Mouse (Mus musculus) right cerebral cortex, postnatal 10 days (tissue): ENCODE results near the gene Rcan2.
"Not testable (repeated sequence)": the region's sequence is repeated elsewhere in the genome, so short reads cannot be mapped to it uniquely, and the experiment has no call there.

ENCODE experiments used
- DNase-seq, 2 experiments: peaks; one replicate each; pipeline ENCODE4 v3.0.0; 2021; ENCODE audit warnings: low spot score in 2 of 2

The Rcan2 gene

DNA sequence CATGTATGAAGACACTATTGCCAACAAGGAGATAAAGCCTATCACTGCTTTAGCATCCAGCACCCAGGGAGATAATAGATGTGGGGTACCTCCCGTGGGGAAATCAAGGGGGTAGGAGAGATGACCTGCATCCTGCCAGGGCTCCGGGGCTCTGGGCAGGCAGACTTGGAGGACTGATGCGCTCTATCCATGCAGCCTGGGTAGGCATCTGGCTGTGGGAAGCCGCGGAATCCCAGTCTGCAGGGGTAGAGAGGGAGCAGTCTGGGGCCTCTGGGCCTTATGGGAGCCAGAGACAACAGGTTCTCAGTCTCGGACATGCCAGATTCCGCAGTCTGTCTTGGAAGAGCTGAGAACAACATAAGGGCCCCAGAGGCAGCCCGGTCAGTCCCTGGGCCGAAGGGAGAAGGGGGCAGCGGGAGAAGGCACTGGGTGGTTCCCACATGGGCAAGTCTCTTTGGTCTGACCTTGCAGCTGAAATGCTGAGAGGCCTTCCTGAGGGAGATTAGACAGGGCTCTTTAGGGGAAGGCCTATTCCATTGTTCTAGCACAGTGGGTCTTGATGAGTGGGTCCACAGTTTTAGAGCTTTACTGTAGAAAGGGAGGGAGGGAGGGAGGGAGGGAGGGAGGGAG lies 23.7 kb downstream of the Rcan2 start:
- DNase-seq, result no peak

DNA sequence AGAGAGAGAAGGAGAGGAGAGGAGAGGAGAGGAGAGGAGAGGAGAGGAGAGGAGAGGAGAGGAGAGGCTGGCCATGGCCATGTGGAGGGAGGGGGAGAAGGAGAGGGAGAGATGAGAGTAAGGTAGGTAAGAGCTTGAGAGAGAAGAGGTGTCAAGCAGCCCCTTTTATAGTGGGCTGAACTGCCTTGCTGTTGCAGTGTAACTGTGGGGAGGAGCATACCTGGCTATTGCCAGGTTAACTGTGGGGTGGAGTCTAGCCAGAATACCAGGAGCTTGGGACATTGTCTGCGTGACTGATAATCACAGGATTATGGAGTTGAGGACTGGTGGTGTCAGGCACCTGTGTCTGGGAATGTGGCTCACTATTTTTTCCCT lies 24.2 kb downstream of the Rcan2 start:
- not testable (repeated sequence) for DNase-seq

DNA sequence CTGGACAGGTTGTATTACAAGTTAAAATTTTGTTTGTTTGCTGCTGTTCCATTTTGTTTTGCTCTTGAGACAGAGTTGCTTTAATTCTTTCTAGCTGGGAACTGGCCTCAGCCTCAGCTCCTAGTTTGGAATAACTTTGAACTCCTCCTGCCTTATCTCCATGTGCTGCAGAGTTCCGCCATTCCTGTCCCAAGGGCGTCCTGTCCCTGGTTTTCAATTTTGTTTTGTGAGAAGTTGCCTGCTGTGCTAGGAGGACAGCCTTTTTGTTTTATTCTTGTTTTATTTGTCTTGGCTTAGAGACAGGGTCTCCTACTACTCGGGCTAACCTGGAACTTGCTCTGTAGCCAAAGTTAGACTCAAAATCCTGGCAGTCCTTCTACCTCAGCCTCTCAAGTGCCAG lies 26.1 kb downstream of the Rcan2 start:
- DNase-seq, result no peak

DNA sequence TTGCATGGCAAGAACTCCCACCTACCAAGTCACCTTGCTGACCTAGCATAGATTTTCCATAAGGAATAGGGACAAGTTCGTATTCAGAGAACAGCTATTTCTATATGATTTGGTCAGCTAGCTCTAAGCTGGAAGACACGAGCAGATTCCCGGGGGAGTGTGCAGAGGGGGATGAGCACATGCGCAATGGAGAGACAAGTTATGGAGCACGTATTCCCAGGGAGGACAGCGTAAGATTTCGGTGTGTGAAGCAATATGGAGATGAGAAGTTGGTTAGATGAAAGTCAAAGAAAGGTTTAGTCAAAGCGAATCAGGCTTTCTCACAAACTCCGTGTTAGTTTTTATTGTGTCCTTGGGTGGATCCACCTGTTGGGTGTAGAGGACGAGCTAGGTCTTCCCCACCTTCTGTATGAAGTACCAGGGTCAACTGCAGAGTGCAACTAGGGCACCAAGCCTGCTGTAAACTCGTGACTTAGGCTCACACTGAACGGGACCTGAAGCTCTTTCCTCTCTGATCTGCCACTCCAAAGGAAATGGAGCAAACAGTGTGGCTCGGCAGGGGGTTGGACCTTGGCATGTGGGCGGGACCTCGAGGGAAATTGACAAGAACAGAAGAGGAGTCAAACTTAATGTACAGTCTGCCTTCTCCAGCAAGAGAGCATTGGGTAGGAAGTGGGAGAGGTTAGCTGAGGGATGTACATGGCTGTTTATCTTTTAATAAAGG lies 31.4 kb downstream of the Rcan2 start:
- DNase-seq, result no peak

DNA sequence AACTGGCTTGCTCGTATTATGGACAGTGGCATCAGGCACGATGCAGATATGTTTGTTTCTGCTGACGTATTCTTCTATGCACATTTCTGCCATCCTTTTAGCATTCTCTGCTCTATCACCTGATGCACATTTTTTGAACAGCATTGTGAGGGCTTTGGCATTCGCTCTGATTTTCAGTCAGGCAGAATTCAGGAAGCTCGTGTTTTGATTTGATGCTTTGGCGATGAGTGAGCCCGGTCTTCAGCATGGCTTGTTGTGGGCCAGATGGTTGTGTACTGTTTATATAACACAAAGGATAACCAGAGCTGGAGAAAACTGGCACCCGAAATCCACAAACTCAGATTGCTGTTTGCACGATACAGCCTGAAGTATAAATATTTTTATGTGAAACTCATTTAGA lies 39.1 kb downstream of the Rcan2 start:
- no peak for DNase-seq

DNA sequence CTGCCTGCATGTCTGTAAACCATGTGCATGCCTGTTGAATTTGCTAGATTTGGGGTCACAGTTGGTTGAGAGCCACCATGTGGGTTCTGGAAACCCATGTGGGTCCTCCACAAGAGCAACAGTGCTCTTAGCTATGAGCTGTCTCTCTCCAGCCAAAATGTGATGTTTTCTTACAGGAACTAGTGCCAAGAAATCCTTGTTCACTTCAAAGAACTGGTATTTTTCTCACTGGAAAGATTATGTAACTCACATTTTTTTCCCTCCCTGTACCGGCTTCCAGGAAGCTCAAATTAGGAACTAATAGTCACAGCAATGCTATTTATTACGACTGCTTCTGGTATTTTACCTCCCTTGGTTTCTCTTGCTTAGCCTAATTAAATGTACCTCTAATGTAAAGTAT lies 45.6 kb downstream of the Rcan2 start:
- no peak for DNase-seq

DNA sequence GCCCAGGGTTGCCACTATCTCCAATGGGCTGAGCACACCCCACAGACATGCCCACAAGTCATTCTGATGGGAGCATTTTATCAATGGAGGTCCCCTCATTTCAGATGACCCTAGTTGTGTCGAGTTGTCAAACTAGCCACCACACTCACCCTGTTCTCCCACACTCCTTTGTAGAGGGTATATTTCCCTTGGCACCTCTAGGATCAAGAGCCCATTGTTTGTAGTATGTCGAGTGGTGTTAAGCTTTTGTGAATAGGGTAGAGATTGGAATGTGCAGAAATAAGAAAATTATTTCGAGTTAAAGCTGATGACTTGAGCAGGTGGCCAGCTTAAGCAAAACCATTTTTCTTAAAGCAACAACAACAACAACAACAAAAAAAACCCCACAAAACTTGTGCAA lies 47.8 kb downstream of the Rcan2 start:
- DNase-seq, result no peak

DNA sequence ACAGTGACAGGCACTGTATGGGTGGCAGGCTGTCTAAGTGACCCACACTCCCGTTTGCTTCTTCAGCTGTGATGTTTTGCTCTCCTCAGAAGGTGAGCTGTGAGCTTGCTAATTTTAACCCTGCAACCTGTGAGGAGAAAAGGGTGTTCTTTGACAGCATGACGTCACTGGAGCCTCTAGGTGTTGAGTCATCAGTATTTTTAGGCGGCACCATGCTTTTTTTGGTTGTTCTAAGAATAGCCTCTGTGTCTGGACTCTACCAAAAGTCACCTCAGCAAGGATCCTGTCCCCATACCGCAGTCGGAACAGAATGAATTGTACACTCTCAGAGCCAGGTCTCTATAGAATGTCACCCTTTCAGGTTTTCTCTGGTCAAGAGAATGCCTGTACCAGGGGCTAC lies 54.0 kb downstream of the Rcan2 start:
- no peak for DNase-seq

DNA sequence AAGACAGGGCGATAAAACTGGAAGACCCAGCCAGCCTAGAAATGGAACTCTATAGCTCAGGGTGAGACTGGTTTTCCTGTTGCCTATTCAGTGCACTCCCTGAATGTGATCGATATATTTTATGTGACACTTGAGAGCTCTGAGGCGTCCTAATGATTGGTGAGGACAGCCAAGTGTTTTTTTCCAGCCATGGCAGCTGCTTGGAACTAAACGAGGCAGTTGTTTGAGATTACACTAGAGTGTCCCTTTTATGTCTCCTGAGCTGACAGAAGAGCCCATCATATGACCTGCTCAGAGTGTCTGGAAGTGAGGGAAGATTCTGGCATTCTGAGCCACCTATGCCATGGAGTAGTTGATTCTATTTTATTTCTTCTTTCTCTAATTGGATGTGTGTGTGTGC lies 54.9 kb downstream of the Rcan2 start:
- DNase-seq, result no peak

DNA sequence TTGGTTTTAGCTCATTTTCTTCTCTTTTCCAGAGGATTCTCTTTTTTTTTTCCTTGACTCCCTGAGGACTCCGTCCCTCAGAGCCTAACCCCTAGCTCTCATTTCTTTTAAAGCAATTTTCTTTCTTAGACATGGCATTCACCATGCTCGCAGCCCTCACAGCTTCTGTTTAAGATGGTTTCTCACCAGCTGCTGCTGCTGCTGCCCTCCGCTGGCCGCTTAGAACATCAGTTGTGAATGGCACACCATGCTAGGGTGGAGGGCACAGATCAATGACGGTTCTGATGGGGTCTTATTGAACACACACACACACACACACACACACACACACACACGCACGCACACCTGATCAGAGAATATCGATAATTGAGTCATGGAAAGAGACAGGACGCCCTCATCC lies 67.7 kb downstream of the Rcan2 start:
- peak; percentile 29 to 32 for DNase-seq

DNA sequence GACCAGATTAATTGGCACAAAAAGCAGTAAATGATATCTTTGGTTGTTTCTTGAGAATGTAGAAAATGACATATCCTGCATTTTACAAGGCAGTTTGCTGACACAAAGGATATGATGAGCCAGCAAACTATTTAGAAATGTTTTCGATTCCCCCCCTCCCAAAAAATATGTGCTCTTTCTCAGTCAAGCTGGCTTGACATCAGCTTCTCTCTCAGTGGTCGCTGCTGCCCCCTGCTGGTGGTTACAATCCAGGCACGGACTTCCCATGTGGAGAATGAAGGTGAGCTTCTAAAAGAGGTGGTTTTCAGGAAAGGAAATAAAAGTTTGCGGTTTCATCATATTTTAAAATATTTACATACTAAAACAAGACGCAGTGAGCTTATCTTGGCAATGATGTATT lies 68.5 kb downstream of the Rcan2 start:
- DNase-seq, result peak; percentile 73 to 88

DNA sequence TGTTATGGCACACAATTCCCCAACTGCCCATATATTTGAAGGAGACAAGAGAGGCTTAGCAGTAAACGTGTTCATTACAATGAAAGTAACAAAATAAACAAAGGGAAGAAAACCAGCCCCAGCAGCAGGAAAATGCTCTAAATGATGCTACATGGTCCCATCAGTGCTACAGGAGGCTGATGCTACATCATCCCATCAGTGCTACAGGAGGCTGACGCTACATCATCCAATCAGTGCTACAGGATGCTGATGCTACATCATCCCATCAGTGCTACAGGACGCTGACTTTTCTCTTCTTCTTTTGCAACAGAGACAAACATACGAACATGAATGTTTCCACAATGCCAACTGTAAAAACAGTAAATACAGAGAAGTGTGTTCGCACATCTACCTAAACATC lies 73.3 kb downstream of the Rcan2 start:
- DNase-seq, result no peak

DNA sequence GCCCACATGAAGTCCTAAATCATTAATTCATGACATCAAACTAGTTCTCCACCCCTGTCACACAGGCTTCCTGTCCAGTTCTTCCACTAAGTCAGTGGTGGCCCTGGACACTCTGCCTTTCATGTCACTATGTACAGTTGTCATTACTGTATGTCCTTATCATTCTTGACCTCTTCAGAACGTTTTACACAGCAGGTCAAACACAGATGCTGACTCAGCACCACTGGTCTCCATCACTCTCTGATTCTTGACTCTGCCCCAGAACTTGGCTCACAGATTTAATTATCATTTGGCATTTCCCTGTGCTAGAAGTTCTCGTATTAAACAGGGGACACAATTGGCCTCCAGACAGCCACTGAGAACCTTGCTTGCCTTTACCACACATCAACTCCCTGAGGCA lies 76.3 kb downstream of the Rcan2 start:
- DNase-seq, result no peak

DNA sequence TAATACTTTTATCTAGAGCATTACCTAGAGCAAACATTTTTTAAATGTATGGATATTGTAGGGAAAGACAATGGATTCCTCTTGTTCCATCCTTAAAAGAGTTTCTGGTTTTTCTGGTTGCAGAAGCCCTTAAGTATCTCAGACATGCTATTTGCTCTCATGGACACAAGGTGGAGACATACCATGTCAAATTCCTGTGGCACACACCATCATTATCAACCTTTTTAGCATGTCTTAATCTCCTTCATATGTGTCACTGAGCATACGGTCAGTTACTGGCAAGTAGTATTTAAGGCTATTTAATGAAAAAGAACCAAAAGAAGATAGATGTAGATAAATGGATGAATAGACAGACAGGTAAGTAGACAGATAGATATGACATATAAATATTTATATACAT lies 81.9 kb downstream of the Rcan2 start:
- DNase-seq, result peak; percentile 52 to 53

DNA sequence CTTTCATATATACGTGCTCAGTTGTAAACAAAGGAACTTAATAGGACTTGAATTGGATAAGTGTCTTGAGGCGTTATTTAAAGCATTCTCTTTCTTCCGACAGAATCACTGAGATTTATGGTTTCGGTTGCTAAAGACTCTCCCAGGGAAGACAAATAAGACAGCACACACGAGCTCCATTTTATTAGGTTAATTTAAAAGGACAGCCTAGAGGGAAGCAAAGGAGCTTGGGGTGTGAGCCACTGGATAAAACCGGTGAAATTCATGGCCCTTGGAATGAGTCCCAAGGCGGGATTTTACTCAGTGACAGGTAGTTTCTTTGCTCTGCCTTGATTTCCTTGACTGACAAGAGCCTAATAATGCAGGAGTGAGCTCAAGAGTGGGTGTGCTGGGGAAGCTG lies 85.1 kb downstream of the Rcan2 start:
- no peak for DNase-seq

DNA sequence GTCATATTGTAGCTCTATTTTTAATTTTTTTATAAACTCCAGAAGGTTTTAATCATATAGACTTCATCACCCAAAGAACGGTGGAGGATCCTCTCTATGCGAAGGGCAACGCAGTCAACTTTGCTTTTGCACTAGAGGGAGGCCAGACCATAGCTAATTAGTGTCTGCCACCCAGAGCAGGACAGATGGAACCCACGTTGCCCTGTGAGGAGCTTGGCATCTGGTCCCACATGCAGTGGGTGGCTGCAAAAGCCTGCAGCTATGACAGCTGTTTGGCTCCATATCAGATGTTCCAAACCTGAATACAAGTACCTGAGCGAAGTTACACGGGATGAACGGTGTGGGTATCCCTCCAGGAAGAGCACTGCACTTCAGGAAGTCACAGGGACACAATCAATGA lies 86.8 kb downstream of the Rcan2 start:
- no peak for DNase-seq

DNA sequence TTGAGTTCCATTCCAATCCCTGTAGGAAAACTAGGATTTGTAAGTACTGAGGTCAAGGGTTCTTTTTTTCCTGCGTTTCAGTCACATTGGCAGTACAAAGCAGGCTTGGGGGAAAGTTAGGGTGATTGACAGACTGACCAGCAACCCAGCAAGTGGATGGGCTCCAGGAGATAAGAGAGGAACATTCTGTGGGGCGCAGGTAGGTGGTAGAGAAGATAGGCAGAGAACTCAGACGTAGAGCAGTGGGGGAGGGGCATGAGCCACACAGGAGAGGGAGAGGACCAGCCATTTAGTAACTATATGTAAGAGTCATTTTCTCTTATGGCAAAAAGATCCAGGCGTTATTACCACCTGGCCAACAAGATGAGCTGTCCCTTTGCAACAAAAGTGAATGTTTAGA lies 96.2 kb downstream of the Rcan2 start:
- no peak for DNase-seq

DNA sequence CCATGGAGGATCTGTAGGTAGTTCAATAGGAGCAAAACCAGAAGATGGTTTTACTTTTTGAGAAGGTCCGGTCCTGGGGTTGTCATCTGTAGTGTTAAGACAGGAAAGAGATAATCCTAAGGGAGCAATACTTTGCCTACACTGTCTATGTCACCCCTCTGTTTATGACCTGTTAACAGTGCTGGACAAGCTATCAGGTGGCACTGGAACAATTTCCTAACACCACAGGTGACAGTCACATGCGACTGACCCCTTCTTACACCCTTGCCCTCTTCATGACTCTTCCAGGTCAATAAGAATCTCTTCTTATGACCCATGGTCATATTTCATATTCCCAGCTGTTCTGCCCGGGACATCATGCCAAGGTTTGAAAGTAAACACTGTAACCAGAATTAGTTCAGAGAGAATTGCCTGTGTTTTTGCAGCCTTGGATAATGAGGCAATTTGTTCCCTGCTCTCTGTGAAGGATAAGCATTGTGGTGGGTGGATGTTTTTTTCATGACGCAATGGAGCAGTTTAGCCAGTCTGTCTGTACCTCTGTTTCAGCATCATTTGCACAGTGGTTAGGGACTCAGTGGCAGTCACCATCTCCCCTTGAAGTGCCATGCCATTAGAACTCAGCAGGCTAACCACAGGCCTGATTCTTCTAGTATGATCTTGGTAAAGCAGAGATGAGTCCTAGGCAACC lies 98.4 kb downstream of the Rcan2 start:
- DNase-seq, result no peak

DNA sequence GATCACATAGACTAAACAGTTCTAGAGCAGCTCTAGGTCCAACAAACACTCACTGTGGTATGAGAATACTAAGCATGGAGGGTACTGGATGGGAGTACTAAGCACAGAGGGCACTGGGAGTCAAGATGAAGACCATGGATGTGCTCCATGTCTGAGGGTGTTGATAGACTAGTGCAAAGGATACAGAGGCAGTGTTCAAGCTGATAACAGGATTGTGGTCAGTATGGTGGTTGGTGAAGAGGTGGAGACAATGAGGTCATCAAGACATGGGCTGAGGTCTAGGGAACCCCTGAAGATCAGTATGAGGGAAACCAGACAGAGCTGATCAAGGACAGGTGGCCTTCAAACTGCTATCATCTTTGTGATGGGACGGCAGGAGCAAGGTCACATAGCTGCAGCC lies 99.0 kb downstream of the Rcan2 start:
- DNase-seq, result no peak

DNA sequence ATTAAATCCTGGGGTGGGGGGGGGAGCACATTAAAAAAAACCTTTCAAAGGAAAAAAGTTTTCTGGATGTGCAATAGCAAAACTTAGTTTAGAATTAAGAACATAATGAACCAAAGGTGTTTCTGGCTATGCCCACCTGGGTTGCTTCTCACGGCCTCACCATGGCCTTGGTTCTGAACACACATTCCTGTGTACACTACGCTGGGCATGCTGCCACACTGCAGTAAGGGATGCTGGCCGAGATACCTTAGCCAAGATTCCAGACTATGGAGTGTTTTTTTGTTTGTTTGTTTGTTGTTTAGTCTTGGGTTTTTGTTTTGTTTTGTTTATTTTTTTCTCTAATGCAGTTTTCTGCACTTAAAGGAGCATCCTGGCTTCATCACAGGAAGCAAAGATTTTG lies 100.3 kb downstream of the Rcan2 start:
- no peak for DNase-seq

DNA sequence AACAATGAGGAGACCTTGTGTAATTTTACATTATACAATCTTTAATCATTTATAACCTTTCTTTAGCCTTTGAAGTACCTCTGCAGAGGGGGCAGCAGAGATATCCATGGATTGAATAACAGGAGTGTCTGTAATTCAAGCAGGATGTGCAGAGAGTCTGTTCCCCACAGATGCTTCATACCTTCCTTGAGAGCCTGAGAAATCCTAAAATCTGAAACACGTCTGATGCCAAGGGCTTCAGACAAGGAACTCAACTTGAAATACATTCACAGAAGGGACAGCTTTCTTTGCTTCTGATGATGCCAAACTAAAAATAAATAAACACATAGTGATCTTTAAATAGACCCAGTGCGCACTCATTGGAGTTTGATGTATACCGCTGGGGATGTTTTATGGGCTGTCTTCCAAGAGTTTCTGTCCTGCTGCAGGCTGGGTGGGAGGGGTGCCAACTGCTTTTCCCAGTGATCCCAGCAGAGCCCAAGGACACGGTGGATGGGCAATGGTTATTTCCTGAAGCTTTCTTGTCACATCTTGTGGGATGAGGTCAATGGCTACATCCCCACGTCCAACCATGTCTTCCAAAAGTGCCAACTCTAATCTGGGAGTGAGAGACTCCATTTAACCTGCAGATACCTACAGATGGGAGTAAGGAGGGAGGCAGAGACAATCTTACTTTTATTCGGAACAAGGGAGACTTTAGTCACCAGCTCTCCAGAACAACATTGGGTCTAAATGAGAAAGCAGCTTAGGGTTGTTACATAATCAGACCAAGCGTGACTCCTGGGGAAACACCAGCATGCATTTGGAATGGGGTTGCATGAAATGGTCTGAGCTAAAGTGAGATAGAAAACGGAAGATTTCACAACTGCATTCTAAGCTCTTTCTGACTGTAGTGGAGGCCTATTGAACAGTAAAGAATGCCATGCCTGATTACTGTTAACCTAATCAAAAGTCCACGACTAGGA lies 102.9 kb downstream of the Rcan2 start:
- no peak for DNase-seq

DNA sequence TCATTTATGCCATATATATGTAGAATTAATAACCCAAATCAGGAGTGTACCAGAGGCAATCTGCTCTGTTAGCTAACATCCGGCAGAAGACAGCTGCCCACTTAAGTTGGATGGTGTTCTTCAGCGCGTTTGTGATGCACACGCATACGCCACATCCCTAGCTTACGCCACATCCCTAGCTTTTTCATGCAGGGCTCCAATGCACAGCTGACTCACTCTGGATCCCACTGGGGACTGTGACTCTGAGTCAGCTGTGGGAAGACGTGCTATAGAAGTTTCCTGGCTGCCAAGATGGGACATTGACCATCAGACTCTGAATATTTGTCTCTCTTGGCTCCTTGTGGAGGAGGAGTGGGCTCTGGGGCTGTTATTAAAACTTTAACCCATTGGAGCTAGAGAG lies 103.7 kb downstream of the Rcan2 start:
- DNase-seq, result no peak
